Mouse (Mus musculus): ENCODE data around the gene Hnrnpc. TPM values are rescaled to one million over a fixed set of nuclear protein-coding genes. Genes with fewer than 3 reads are reported as not detected.
A peak's percentile ranks its signal among the peaks of the same experiment; 100 is the strongest.
"Not testable (repeated sequence)": the region's sequence is repeated elsewhere in the genome, so short reads cannot be mapped to it uniquely, and the experiment has no call there.

Gene Hnrnpc
- polyA plus RNA-seq, 1 experiment from 2014 or later = 601 TPM

- H3K4me3 ChIP-seq (replicated peaks) = no peak overlapping the region
- no peak for ATAC-seq
- WGBS = 83% methylated on average over 9 of the region's 9 CpGs
- no peaks in the 10 kb centered on the region for H3K36me3 ChIP-seq
- H3K27ac ChIP-seq = no peak overlapping the region
- no peak overlapping the region for H3K9ac ChIP-seq
- 0 out of 2 replicates have a peak, but pooled peaks cover 4% of the 10 kb centered on the region for H3K4me1 ChIP-seq (replicated peaks)
- no peaks in the 10 kb centered on the region for H3K9me3 ChIP-seq
- H3K27me3 ChIP-seq (replicated peaks) = no peaks in the 10 kb centered on the region
- no peak overlapping the region for H3K4me2 ChIP-seq (replicated peaks)
Observed at GRCm38 (mm10) chr14:52045966-52046565, 57.8 kb downstream of the Hnrnpc start.

GRCm38 (mm10) chr14:52044901-52045678 lies 58.7 kb downstream of the Hnrnpc start:
- no peak overlapping the region for H3K9ac ChIP-seq
- 5% methylated on average over 8 of the region's 8 CpGs for WGBS
- 0 out of 2 replicates have a peak, but pooled peaks cover 4% of the 10 kb centered on the region for H3K4me1 ChIP-seq (replicated peaks)
- no peaks in the 10 kb centered on the region for H3K27me3 ChIP-seq (replicated peaks)
- ATAC-seq = peak; percentile 85
- no peaks in the 10 kb centered on the region for H3K9me3 ChIP-seq
- H3K27ac ChIP-seq = no peak overlapping the region
- H3K4me2 ChIP-seq (replicated peaks) = no peak overlapping the region
- no peaks in the 10 kb centered on the region for H3K36me3 ChIP-seq
- H3K4me3 ChIP-seq (replicated peaks) = no peak overlapping the region

GRCm38 (mm10) chr14:52043446-52043845 lies 60.4 kb downstream of the Hnrnpc start:
- Histone ChIP-seq H3K27ac (no peak overlapping the region), H3K4me2 (replicated peaks) (no peak overlapping the region), H3K27me3 (replicated peaks) (no peaks in the 10 kb centered on the region), H3K36me3 (no peaks in the 10 kb centered on the region), H3K4me1 (replicated peaks) (0 out of 2 replicates have a peak, but pooled peaks cover 4% of the 10 kb centered on the region), H3K9ac (no peak overlapping the region), H3K4me3 (replicated peaks) (no peak overlapping the region), H3K9me3 (no peaks in the 10 kb centered on the region)
- 76% methylated on average over 6 of the region's 6 CpGs for WGBS
- ATAC-seq = no peak

- H3K36me3 ChIP-seq; H3K9me3 ChIP-seq; H3K4me2 ChIP-seq (replicated peaks); H3K4me1 ChIP-seq (replicated peaks); H3K27ac ChIP-seq; H3K27me3 ChIP-seq (replicated peaks); H3K4me3 ChIP-seq (replicated peaks); ATAC-seq; H3K9ac ChIP-seq: not testable (repeated sequence)
- 64% methylated on average over 3 of the region's 3 CpGs for WGBS
Observed at GRCm38 (mm10) chr14:52042359-52042758, 61.5 kb downstream of the Hnrnpc start, which contains the start of gene Olfr221. Gene Olfr221, minus strand, starts transcription at chr14:52042459.

GRCm38 (mm10) chr14:52039332-52039731 lies 64.5 kb downstream of the Hnrnpc start:
- H3K4me1 ChIP-seq (replicated peaks) = no peaks in the 10 kb centered on the region
- 55% methylated on average over 5 of the region's 5 CpGs for WGBS
- no peak overlapping the region for H3K27ac ChIP-seq
- ATAC-seq = peak; percentile 79
- no peaks in the 10 kb centered on the region for H3K36me3 ChIP-seq
- no peaks in the 10 kb centered on the region for H3K27me3 ChIP-seq (replicated peaks)
- H3K9ac ChIP-seq = no peak overlapping the region
- H3K9me3 ChIP-seq = no peaks in the 10 kb centered on the region
- no peak overlapping the region for H3K4me3 ChIP-seq (replicated peaks)
- H3K4me2 ChIP-seq (replicated peaks) = no peak overlapping the region

- no peak overlapping the region for H3K27ac ChIP-seq
- H3K9me3 ChIP-seq = no peaks in the 10 kb centered on the region
- H3K9ac ChIP-seq = no peak overlapping the region
- H3K4me1 ChIP-seq (replicated peaks) = 0 out of 2 replicates have a peak, but pooled peaks cover 2% of the 10 kb centered on the region
- no peak overlapping the region for H3K4me3 ChIP-seq (replicated peaks)
- no peaks in the 10 kb centered on the region for H3K27me3 ChIP-seq (replicated peaks)
- H3K36me3 ChIP-seq = no peaks in the 10 kb centered on the region
- WGBS = 76% methylated on average over 6 of the region's 6 CpGs
- no peak overlapping the region for H3K4me2 ChIP-seq (replicated peaks)
- no peak for ATAC-seq
Observed at GRCm38 (mm10) chr14:52035926-52036325, 67.9 kb downstream of the Hnrnpc start.

- Histone ChIP-seq H3K27me3 (replicated peaks) (no peaks in the 10 kb centered on the region), H3K27ac (no peak overlapping the region), H3K4me1 (replicated peaks) (peaks cover 13% of the 10 kb centered on the region), H3K4me2 (replicated peaks) (no peak overlapping the region), H3K9me3 (no peaks in the 10 kb centered on the region), H3K36me3 (no peaks in the 10 kb centered on the region), H3K9ac (no peak overlapping the region), H3K4me3 (replicated peaks) (no peak overlapping the region)
- 82% methylated on average over 4 of the region's 4 CpGs for WGBS
- ATAC-seq = no peak
Observed at GRCm38 (mm10) chr14:52026342-52026741, 77.5 kb downstream of the Hnrnpc start.

GRCm38 (mm10) chr14:52024133-52024532 lies 79.7 kb downstream of the Hnrnpc start:
- 85% methylated on average over 2 of the region's 2 CpGs for WGBS
- Histone ChIP-seq H3K27me3 (replicated peaks) (no peaks in the 10 kb centered on the region), H3K4me2 (replicated peaks) (no peak overlapping the region), H3K4me1 (replicated peaks) (peaks cover 17% of the 10 kb centered on the region), H3K9me3 (no peaks in the 10 kb centered on the region), H3K4me3 (replicated peaks) (no peak overlapping the region), H3K9ac (no peak overlapping the region), H3K36me3 (no peaks in the 10 kb centered on the region), H3K27ac (no peak overlapping the region)
- no peak for ATAC-seq

Other genes with a start within 250 kb of the Hnrnpc start
- gene Mettl17, start 219.2 kb downstream of the Hnrnpc start, polyA plus RNA-seq (2015; fragmentation: Nextera tagmentation; extraction: Ambion mirVana) = 45.4 and 45.5 TPM in 2 replicates
- gene Slc39a2, start 211.1 kb downstream of the Hnrnpc start, polyA plus RNA-seq (2015; fragmentation: Nextera tagmentation; extraction: Ambion mirVana) = 0.96 and 1.0 TPM in 2 replicates
- gene Ndrg2, start 189.9 kb downstream of the Hnrnpc start, polyA plus RNA-seq (2015; fragmentation: Nextera tagmentation; extraction: Ambion mirVana) = 52.2 and 60.1 TPM in 2 replicates
- not detected in 2 replicates for gene Tppp2, start 185.6 kb downstream of the Hnrnpc start, polyA plus RNA-seq (2015; fragmentation: Nextera tagmentation; extraction: Ambion mirVana)
- not detected in 2 replicates for gene Rnase13, start 181.3 kb downstream of the Hnrnpc start, polyA plus RNA-seq (2015; fragmentation: Nextera tagmentation; extraction: Ambion mirVana)
- 64.4 and 65.9 TPM in 2 replicates for gene Arhgef40, start 119.3 kb downstream of the Hnrnpc start, polyA plus RNA-seq (2015; fragmentation: Nextera tagmentation; extraction: Ambion mirVana)
- gene Tmem253, start 88.4 kb downstream of the Hnrnpc start, polyA plus RNA-seq (2015; fragmentation: Nextera tagmentation; extraction: Ambion mirVana) = 50.1 and 60.0 TPM in 2 replicates
- 29.7 and 29.8 TPM in 2 replicates for gene Zfp219, start 83.3 kb downstream of the Hnrnpc start, polyA plus RNA-seq (2015; fragmentation: Nextera tagmentation; extraction: Ambion mirVana)
- not detected in 2 replicates for gene Olfr221, start 61.6 kb downstream of the Hnrnpc start, polyA plus RNA-seq (2015; fragmentation: Nextera tagmentation; extraction: Ambion mirVana)
- 60.1 and 62.2 TPM in 2 replicates for gene Rpgrip1, start 6.7 kb upstream of the Hnrnpc start, polyA plus RNA-seq (2015; fragmentation: Nextera tagmentation; extraction: Ambion mirVana)
- gene Supt16, start 93.4 kb upstream of the Hnrnpc start, polyA plus RNA-seq (2015; fragmentation: Nextera tagmentation; extraction: Ambion mirVana) = 53.1 and 61.1 TPM in 2 replicates
- 23.9 and 27.1 TPM in 2 replicates for gene Chd8, start 153.8 kb upstream of the Hnrnpc start, polyA plus RNA-seq (2015; fragmentation: Nextera tagmentation; extraction: Ambion mirVana)
- gene Tox4, start 175.1 kb upstream of the Hnrnpc start, polyA plus RNA-seq (2015; fragmentation: Nextera tagmentation; extraction: Ambion mirVana) = 36.0 and 36.1 TPM in 2 replicates
- gene Rab2b, start 175.5 kb upstream of the Hnrnpc start, polyA plus RNA-seq (2015; fragmentation: Nextera tagmentation; extraction: Ambion mirVana) = 13.7 and 16.0 TPM in 2 replicates
- gene Mettl3, start 201.1 kb upstream of the Hnrnpc start, polyA plus RNA-seq (2015; fragmentation: Nextera tagmentation; extraction: Ambion mirVana) = 37.6 and 41.1 TPM in 2 replicates
- gene Sall2, start 224.7 kb upstream of the Hnrnpc start, polyA plus RNA-seq (2015; fragmentation: Nextera tagmentation; extraction: Ambion mirVana) = 9.2 and 10.2 TPM in 2 replicates